Mouse (Mus musculus) ovary, postnatal 36 days (tissue): ENCODE measurements around the gene Kdelr1.
"Not testable (repeated sequence)": the region's sequence is repeated elsewhere in the genome, so short reads cannot be mapped to it uniquely, and the experiment has no call there.

Experiments used
- DNase-seq: peaks from one replicate; pipeline ENCODE4 v3.0.0; 2022; ENCODE audit warnings: low spot score, mixed read lengths

Kdelr1 gene

DNA sequence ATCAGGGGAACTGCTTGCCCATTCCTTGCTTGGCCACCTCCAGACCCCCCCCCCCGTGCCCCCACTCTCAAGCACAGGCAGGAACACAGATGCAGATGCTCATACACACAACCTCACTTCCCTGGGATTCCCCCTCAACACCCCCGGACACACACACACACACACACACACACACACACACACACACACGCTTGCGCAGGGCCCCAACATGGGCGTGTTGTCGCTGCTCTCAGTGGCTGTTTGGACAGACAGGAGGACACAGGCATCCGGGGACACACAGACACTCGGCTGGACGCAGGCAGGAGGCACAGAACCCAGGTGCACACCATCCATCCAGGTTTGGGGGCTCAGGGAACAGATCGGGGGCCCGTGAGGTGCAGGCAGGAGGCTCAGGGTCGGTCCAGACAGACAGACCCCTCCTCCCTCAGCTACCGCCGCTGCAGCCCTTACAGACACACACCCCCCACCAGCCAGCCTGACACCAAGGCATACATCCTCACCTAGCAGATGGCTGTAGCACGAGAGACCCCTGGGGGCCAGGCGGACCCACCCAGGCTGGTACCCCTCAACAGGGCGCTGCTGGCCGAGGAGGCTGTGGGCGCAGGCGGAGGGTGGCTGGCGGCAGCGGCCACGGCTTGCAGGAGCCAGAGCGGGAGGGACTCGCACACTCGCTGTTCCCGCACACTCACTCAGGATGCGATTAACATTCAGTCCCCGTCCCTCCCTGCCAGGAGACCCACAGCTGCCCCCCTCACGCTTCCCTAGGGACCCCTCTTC is 2.1 kb upstream of the Kdelr1 start:
- peak; percentile 16 for DNase-seq

DNA sequence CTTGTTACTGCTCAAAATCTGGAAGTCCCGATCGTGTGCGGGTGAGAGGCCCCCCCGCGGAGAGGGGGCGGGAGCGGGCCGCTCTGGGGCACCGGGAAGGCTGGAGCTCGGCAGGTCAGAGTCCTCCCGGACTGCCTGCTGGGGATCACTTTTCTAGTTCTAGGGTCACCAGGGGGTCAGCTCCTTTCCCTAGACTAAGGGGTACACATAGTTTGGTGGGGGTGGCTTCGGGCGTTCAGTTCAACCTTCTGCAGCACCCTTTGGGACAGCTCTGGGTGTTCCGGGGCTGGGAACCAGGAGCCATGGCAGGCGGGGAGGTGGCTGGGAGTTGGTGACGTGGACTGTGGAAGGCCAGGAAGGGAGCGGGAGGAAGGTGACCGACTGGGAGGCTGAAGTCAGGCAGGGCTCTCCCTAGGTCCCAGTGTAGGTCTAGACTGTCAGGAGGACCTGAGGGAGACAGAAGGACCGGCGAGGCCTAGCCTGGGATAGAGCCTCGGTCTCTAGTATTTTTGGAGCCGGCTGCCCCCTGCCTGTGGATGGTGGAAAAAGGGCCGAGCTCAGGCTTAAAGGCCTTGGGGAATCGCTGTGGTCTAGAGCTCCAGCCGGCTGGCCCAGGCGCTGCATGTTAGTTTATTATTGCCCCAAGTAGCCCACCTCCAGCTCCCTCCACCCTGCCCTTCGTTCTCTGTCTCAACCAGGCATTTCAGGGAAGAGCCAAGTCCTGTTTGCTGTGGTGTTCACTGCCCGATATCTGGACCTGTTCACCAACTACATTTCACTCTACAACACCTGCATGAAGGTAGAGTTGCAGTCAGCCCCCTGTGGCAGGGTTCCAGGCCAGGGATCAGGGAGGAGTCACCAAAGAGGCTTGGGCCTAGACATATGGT is 732 bp downstream of the Kdelr1 start:
- peak; percentile 63 for DNase-seq

DNA sequence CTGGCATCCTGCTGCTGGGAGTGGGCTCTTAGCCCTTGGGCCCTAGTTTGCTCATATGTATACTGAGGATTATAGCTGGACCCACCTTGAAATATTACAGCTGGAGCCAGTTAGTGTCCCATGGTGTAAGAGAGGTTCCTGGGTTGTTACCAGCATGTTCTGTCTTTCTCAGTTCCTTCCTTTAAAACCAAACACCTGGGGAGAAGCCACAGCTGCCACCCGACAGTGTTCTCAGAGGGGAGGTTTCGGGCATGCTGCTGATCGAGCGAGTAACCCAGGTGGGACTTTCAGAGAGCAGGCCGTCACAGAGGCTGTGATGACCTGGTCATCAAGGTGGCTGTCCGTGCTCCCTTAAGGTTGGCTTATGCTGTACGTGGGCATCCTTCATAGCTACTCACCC is 4.3 kb downstream of the Kdelr1 start:
- DNase-seq: no peak

DNA sequence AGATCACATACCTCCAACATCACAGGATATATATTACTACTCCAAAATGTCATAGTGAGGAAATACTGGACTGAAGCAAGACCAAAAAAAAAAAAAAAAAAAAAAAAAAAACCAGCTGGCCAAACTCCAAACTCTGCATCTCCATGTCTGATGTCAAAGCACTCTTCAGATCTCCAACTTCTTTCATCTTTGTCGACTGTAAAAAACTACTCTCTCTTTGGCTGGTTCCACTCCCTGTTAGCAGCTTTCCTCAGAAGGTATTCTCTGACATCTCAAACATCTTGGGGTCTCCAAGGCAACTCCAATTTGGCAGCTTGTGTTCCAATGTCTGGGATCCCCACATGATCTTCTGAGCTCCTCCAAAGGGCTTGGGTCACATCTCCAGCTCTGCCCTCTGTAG is 5.7 kb downstream of the Kdelr1 start, which contains the start of gene Grin2d:
TSS of gene Grin2d (minus strand) at position 101 of the 400 bp plus-strand sequence.
- DNase-seq: not testable (repeated sequence)

DNA sequence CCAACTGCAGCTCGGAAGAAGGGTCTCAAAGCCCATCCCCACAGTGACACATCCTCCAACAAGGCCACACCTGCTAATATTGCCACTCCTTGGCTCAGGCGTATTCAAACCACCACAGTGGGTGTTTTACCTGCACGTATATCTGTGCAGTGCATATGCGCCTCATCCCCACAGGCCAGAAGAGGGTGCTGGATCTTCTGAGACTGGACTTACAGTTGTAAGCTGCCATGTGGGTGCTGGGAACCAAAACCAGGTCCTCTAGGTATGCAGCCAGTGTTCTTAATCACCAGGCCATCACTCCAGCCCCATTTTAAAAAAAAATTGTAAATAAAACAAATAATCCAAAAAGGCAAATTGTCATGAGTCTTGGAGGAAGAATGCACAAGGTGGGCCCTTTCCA is 8.0 kb downstream of the Kdelr1 start:
- DNase-seq: no peak

DNA sequence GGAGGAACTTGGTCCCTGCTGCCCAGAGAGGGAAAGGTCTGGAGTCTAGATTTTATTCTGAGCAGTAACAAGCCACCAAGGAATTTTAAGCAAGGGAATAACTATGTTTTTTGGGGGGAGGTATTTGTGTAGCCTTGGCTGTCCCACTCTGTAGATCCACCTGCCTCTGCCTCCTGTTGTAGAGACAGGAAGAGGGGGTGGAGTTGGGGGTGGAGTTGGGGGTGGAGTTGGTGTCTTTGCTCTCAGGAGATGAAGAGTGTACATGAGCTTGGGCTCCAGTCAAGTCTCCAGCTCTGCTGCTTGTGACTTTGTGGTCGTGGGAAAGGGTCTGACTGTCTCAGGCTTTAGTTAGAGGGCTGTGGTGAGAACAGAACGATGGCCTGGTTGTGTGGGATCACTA is 8.4 kb downstream of the Kdelr1 start:
- no peak for DNase-seq

DNA sequence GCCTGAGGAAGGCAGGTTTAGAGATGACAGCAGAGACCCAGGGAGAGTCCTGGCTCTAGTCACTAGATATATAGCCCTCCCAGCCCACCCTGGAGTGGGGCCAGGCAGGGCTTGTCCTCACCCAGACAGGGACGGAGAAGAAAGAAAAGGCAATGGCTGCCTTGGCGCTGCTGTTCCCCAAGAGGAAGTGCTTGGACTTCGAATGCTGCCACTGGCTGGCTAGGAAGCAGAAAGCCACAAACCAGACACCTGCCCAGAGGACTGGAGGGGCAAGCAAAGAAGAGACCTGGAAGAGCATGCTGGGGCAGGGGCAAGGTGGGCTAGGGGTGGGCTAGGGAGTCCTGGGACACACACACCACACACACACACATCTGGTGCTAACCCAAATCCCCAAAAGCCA is 14.7 kb downstream of the Kdelr1 start:
- DNase-seq: no peak

DNA sequence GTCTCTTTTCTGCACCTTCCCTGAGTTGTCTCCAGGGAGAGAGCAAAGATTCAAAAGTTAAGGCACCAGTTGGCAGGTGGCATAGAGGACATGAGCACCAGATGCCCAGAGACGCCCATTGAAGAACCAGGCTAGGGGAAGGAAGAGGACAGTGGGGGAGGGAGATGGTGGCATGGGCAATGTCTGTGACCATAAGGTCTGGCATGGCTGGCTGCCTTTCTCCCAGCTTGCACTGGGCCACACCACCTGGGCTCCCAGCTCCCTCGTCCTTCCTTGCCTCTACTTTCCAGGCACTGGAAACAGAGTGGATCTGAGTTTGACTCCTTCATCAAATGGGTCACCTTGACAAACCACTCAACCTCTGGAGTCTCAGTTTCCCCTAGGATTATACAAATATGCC is 20.1 kb downstream of the Kdelr1 start:
- DNase-seq: no peak

DNA sequence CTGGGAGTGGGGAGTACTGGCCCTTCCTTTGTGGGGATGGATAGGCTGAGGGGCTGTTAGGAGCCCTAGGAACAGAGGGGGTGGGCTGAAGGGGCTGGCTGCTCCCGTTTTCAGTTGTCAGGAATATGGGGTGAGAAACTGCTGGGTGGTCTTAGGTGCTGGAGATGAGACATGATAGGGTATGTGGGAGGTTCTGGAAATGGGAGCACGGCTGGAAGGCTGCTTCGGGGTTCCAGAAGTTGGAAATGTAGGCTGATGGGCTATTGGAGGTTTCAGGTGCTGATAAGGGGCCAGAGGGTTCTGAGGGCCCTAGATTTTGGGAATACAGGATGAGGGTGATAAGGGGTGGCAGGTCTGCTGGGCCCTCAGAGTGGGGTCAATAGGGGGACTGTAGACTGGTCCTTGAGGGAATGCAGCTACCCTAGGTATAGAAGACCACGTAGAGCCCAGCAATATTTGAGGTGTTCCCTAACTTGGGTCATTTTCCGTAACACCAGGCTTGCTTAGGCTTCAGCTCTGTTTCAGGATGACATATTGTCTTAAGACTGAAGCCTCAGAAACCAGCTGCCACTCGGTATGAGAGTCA is 23.5 kb downstream of the Kdelr1 start:
- DNase-seq: no peak

DNA sequence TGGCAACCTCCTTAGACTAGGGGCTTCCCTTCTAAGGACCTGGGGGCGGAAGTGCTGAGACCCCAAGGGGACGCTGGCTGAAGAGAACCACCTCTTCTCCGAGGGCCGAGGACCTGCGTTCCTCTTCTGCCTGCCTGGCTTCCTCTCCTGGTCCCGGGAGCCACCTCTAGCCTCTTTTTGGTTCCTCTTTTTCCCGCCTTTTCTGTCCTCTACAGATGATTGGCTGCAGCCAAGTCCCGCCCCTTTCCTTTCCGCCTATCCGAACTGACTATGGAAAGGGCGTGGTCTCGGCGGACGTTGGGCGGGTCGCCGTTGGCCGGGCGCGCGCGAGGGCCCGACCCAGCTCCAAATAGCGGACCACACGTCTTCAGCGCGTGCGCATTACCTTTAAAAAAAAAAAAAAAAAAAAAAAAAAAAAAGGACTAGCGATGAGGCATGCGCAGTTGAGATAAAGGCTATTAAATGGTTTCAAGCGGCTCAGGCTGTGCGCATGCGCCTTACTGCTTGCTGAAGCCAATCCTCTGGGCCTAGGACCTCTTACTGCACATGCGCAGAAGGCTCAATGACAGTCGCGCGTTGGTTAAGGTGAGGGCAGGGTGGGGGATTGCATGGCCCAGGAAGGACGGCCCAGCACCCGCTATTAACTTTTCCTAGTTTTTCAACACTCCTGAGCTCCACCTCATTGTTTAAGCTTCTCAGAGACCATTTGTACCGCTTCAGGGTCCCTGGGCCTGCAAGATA is 24.1 kb downstream of the Kdelr1 start, which contains the start of the genes Syngr4 and Tmem143:
TSS of gene Syngr4 (minus strand) at position 198 of the 741 bp plus-strand sequence.
TSS of gene Tmem143 (plus strand) at position 425 of the 741 bp plus-strand sequence.
- peak; percentile 96 for DNase-seq

DNA sequence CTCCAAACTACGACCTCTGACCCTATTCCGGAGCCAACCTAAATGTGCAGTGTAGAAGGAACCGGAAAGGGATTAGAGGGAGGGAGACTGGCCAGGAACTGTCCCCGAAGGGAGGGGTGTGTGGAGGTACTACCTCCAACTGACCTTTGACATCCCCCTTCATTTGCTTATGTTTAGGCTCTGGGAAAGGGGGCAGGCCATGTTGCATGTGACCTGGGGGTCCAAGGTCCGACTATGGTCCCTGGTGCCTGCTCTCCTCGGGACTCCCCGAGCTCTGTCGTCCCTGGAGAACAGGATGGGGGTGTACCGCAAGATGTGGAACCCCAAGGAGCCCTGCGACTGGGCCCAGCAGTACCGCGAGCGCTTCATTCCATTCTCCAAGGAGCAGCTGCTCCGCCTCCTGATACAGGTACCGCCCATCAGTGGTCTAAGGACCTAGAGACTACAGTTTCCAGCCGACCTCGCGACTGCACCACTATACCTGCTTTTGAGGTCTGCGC is 24.7 kb downstream of the Kdelr1 start:
- peak; percentile 61 for DNase-seq

DNA sequence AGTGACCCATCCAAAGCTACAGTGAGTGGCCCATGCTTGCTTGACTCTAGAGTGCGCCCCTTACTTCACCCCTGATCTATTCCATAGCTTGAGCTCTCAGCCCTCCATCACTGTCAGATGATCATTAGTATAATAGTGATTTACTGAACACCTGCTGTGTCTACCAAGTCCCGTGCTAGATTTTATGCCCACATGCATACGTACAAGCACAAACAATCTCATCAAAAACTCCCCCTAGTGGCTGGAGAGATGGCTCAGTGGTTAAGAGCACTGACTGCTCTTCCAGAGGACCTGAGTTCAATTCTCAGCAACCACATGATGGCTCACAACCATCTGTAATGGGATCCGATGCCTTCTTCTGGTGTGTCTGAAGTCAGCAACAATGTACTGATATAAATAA is 25.6 kb downstream of the Kdelr1 start:
- not testable (repeated sequence) for DNase-seq

DNA sequence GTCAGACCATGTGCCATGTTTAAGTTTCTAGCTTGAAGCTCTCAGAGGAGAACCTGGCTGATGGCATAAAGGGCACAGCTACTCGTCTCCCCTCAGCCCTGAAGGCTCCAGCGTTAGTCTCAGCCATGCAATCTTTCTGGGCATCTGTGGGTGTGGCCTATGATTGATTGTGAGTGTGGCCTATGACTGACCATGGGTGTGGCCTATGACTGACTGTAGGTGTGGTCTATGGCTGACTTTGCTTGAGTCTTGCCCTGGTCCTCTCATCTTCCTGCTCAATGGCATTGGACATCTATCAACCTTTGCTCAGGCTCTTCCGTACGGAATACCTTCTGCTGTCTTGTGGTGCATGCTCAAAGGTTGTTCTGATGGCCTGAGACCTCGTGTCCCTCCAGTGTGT is 29.0 kb downstream of the Kdelr1 start:
- DNase-seq: no peak

DNA sequence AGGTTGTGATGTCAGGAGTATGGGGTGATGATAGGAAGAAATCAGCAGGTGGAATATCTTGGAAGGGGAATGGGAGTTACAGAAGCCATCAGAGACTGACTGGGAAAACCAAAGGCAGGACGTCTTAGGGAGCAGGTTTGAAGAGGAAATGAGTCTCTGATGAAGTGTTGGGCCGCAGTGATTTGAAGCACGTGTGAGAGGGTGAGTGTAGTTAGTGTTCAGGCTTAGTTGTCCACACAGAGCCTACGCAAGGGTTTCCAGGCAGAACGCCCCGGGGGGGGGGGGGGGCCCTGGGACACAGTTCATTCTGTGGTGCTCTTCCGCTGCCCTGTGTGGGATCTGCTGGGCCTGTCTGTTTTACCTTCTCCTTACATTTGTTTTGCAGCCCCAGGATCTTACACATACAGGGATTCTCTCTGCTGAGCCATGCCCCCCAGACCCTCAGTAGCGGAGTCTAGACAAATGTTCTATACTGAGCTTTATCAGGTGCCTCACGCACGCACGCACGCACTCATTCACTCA is 30.0 kb downstream of the Kdelr1 start:
- no peak for DNase-seq

DNA sequence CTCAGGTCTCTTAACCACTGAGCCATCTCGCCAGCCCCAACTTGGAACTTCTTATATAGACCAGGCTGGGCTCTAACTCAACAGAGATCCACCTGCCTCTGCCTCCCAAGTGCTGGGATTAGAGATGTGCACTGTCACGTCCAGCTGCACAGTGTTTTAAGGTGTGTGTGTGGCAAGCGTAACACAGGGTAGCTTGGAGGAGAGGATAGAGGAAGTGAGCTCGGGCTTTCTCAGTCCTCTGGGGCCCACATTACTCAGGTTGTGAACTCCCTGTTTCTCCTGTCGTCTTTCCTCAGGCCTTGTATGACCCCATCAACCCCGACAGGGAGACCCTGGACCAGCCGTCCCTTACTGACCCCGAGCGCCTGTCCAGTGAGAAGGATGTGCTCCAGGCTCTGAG is 34.0 kb downstream of the Kdelr1 start:
- DNase-seq: no peak

DNA sequence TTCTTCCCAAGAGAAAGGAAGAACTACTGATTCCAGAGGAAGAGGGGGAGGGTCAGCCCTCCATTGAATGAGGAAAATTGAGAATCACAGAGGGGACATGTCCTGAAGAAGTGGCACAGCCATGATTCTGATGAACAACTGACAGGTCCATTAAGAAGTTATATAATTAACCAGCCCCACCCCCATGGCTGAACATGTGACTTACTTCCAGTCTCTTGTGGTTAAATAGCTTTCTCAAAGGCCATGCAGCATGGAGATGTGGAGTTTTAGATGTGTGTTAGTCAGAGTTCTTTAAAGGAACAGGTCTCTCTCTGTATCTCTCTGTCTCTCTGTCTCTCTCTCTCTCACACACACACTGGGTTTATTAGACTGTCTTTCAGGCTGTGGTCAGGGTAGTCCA is 35.8 kb downstream of the Kdelr1 start:
- DNase-seq: no peak

DNA sequence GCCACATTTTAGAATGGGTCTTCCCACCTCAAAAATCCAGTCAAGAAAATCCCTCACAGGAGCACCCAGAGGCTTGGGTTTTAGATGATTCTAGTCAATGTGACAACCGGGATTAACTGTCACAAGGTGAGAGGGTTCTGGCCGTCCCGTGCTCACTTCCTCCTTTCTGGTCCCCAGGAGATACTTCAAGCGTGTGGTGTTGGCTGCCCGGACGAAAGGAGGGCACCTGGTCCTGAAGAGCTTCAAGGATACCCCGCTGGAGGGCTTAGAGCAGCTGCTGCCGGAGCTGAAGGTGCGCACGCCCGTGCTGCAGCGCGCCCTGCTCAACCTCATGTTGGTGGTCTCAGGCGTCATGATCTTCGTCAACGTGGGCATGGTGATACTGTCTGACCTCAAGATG is 36.6 kb downstream of the Kdelr1 start:
- no peak for DNase-seq

DNA sequence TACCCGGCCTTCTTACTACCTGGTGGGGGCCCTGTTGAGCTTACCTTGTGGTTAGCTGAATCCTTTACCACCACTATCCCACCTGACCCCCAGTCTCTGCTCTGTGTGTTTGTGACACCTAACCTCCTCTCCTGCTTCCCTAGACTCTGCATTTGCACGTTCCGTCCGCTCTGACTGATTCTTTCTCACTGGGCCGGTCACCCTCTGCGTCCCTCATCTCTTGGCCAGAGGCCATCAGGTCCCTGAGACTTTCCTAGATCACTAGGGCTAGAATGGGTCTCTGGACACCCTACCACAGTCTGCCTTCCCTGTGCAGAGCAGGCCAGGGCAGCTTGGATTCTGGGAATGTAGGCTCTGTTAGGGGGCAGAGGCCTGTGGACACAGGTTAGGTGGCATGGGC is 41.5 kb downstream of the Kdelr1 start:
- DNase-seq: no peak

DNA sequence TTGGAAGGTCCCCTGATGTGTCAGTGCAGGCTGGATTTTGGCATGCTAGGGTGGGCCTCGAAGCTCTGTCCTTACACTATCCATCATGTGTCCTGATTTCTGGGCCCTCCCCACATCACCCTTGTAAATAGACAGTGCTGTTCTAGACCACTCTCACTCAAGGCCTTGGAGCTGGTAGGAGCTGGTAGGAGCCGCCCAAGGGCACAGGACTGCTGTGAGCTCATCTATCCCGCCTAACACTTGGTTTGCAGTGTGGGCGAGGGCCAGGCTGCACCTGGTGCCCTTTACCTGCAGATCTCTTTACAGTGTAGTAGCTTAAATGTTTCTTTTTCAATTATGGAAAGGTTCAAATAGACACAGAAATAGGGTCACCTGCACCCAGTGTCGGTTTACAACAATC is 42.4 kb downstream of the Kdelr1 start:
- no peak for DNase-seq

DNA sequence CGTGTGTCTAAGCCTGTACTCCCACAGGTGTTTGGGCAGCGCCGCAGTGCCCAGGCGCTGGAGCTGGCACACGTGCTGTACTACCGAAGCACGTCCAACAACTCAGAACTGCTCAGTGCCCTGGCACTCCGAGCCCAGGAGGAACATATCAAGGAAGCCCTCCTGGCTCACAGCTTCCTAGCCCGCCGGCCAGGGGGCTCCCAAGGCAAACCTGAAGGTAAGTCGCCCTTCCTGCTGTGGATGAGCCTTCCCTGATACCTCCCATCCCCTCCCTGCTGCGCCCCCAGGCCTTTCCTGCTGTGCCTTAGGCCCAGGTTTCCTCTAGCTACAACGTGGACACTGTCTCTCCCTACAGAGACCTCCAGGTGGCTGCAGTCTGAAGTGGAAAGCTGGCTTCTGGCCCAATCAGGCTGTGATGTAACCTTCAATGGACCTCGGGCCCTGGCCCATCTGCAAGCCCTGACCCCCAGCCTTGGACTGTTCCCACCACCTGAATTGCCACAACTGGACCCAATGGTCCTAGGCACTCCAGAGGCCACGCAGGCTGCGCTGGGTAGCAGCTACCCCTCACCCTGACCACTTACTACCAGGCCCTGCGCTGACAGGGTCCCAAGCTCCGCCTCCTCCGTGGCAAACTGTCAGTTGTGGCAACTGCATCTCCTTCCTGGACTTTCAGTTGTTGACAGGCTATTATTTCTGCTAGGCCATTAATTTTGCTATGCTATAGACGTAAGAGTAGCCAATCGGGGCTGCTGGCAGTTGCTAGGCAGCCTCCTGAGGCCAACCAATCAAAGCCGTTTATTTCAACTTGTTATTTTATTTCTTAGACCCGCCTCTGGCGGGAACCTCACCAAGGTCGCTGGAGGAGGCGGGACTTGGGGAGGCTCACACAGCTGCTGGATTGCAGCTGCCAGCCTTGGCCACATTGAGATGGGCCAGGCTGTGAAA is 43.8 kb downstream of the Kdelr1 start:
- DNase-seq: peak; percentile 86
